Mouse (Mus musculus): ENCODE measurements around the gene Acmsd. TPM values are rescaled to one million over a fixed set of nuclear protein-coding genes. Genes with fewer than 3 reads are reported as not detected.

The Acmsd gene
- total RNA-seq, 4 experiments from 2014 or later, result not detected

DNA sequence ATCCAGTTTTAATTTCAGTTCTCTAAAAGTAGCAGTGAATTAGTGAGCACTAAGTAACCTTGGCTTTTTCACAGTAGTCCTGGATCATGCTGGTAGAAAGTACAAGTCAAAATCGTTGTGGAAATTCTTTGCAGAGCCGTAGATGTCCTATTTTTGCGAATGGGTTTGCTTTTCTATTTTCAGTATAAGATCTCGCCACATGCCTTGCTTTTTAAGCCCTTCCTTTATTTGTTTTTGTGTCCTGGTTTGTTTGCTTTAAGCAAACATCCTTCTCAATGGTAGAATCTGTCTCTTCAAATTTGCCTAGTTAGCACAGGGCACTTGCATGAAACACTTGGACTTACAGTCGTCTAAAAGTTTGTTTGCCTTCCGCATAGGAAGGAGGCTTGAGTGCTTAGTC, 47.0 kb downstream of the Acmsd start:
- DNase-seq, result no peak

DNA sequence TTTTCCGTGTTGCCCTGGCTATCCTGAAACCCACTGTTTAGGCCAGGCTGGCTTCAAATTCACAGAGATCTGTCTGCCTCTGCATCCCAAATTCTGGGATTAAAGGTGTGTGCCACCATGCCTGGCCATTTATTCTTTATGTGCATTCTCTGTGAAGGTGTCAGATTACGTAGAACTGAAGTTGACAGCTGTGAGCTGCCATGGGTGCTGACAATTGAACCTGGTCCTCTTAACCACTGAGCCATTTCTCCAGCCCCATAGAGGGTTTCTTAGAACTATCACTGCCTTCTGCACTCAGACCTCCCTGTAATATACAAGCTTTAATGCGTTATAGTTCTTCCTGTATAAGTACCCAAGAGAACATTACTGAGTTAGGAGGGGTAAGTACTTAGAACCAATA, 49.4 kb downstream of the Acmsd start:
- DNase-seq, result no peak

DNA sequence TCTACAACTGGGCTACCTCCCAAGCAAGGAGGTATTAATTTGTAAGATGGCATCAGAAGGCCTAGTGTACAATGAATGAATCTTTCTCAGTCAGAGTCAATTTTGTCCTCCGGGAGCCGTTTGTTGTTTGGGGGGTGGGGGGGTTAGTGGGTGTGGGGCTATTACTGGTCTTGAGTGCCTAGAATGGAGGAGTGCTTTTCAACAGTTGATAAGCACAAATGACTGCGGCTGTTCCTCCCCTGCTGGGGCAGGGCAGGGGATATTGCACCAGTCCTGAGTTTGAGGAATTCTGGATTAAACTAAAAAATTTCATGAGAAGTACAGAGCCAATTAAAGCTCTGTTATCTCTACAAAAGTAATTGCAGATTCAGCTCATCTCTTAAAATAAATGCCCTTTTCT, 50.9 kb downstream of the Acmsd start:
- no peak for DNase-seq

DNA sequence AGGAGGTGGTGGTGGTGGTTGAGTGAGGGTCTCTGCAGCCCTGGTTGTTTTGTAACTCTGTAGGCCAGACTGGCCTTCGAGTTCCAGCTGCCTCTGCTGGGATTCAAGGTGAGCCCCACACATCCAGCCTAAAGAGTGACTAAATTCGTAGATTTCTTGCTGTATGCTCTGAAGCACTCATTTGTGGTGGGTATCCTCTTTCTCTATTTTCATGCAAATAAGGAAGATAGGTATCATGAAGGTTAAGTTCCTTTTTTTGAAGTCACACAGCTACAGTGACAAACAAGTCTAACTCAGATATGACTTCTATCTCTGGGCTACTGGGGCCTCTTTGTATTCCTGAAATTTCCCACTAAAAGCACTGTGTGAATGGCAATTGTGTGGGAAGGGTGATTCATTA, 51.6 kb downstream of the Acmsd start:
- DNase-seq, result no peak

DNA sequence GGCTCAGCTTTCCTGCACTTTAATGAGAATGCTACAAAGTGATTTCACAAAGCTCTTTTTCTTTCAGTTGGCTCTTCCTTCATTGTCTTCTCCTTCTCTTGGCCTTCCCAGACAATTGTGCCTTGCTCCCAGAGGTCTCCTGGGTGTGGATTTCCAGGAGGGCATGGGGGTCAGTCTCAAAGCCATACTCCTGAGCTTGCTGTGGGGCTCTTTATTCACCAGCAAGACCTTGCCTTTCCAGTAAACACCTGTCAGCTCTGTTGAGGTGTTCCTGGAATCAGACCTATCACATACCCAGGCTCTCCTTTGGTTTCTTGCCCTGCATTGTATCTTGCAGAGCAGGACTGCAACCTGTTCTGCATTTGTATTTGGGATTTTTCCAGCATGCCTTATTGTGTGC, 54.6 kb downstream of the Acmsd start:
- DNase-seq, result no peak

DNA sequence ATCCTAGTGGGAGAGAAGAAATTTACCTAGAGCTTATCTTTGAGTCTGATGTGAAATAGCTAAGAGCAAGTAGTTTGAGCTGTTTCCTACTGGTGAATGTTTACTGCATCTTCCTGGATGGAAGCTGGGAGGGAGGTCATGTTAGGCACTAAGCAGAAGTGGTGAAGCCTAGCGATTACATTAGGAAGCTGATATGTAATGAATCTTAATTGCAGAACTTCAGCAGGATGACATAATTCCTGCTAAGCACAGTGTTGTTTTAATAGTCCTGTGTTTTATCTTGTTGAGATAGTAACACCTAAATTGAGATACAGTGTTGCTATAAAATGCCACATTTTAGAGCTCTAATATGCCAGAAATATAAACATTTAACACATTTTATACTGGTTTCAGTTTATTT, 56.7 kb downstream of the Acmsd start:
- no peak for DNase-seq

DNA sequence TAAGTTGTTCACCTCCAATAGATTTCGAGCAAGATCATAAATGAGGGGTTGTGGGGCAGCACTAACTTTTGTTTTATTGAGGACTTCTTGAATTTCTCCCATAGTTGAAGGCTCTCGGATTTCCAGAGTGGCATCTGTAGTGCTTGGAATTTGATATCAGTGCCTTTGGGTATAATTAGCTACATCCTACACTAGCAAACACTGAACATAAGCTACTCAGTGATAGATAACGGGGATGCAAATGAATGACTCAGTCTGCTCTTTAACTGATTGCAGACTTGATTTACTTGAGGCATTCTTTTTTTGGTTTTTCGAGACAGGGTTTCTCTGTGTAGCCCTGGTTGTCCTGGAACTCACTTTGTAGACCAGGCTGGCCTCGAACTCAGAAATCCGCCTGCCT, 59.7 kb downstream of the Acmsd start:
- DNase-seq, result no peak

DNA sequence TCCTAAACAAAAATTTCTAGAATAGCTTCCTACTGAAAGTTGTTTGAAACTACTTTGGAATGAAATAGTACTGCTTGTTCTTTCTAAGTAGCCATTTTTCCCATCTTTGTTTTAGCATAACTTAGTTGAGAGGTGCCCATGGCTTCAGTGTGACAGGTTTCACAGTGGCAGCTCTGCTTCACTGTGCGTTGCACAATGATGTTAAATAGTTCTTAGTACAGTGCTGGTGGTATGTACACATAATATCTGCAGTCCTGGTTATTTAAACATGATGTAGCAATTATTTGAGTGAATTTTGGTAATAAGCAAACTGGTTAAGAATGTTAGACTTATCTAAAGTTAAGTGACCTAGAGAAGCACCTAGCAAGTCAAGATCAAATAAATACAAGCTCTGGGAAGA, 64.2 kb downstream of the Acmsd start:
- no peak for DNase-seq

DNA sequence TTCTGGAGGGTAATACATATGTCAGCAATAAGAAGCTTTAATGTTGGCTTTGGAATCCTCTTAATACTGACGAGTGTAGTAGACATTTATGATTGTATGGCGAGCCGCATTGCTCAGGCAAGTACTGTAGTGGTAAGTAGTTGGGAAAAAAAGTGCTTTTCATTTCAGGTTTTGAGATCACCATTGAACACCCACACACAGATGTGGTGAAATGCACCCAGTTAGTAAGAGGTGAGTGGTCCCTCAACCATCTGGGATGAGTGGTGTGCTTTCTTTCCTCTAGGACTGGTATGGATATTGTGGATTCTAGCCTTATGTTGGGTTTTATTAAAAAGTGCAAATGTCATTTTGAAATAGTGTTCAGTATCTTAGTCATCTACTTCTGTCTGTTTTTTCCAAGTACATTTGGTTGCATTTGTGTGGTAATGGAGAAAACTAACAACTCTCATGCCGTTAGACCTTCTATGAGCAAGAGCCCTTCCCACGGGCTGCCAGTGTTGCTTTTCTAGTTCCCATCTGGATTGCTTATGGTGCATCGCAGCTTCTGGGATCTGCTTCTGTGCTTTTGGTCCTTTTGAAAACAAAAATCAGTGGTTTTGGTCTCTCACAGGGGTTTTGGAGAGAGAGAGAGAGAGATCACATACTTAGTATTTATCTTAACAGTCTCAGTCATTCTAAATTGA, 66.0 kb downstream of the Acmsd start:
- no peak for DNase-seq

DNA sequence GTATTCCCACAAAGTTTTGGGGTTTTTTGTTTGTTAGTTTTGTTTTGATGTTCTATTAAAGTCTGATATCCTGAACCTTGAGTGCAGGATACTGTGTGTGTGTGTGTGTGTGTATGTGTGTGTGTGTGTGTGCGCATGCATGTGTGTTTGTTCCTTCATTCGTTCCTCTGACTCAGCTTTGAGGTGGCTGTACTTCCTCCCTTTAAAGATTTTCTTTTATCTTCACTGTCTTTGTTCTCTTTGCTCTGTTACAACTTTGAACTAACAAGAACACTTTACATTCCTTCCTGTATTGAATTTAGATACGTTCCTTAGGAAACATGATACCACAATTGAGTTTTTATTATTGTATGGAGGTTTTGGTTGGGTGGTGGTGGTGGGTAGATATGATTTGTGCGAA, 67.1 kb downstream of the Acmsd start:
- no peak for DNase-seq

DNA sequence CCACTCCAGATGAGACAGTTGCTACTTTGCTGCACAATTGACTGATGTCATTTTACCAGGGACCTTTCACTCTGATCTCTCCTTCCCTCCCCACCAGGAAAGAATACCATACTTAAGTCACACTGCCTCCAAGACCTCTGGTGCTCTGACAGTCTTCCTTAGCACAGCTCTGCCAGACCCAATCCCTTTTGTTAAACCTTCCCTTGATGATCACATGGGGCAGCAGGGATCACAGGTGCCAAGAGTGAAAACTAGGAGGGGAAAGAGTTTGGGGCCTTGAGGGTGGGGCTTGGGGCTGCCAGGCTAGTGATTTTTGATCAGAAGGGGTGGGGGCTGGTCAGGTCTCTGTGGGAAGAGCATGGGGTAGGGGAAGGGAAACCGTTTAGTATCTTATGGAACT, 67.5 kb downstream of the Acmsd start:
- DNase-seq, result no peak

DNA sequence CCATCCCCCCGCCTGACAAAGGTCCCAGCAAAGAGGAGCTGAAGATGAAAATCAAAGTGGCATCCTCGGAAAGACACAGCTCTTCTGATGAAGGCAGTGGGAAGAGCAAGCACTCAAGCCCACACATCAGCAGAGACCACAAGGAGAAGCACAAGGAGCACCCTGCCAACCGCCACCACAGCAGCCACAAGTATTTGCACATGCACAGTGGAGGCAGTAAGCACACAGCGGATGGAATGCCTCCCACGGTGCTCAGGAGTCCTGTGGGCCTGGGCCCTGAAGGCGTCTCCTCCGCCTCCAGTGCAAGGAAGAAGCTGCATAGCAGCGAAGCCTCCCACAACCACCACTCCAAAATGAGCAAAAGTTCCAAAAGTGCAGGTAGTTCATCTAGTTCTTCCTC, 73.7 kb downstream of the Acmsd start:
- no peak for DNase-seq

DNA sequence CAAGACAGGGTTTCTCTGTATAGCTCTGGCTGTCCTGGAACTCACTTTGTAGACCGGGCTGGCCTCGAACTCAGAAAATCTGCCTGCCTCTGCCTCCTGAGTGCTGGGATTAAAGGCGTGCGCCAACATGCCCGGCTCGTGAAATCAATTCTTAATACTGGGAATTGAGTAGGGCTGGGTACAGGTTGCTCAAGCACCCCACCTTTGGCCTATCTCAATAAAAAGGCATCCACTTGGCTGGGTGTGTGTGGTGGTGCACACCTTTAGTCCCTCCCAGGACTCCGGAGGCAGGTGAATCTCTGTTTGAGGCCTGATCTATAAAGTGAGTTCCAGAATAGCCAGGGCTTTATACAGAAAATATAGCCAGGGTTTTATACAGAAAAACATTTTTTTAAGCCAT, 79.5 kb downstream of the Acmsd start:
- no peak for DNase-seq

DNA sequence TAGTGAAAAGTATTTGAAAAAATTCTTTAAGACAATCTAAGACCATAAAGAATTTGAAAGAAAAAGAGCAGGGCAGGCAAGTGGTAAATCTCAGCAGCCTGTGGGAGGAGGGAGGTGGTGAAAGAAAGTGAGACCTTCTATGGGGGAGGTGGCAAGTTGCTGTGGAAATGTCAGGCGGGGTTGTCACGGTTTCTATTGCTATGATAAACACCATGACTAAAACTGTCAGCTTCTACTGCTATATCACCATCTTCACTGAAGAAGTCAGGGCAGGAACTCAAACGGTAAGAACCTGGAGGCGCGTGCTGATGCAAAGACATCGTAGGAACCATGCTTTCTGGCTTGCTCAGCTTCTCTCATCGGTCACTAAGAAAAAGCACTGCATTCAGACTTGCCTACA, 83.7 kb downstream of the Acmsd start:
- DNase-seq, result no peak

DNA sequence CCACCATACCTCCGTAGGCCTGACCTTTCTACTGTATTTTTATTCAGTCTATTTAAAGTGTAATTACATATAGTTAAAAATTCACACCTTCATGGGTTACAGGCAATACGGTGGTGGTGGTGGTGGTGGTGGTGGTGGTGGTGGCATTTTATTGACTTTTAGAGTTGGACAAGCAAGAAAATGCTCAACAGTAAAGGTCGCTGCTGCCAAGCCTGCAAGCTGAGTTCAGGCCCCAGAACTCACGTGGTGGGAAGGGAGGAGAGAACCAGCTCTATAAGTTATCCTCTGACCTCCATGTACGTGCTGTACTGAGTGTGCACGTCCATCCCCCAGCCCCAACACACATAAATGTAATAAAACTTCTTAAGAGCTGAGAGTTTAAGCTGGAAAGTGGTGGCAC, 87.2 kb downstream of the Acmsd start:
- no peak for DNase-seq

Other genes starting within 250 kb of the Acmsd start
- 1 to 10 TPM in 2 of 4 experiments, not detected in 2; 1.6 TPM for gene Tmem163, start 49.9 kb upstream of the Acmsd start, total RNA-seq (2022)
- 10 to 100 TPM; 45.6 to 73.4 (median 53.0) TPM for gene Ccnt2, start 44.8 kb downstream of the Acmsd start, total RNA-seq (2022)
- gene Map3k19, start 125.6 kb downstream of the Acmsd start, total RNA-seq (2022), result under 1 TPM; 0.09 to 0.21 (median 0.17) TPM
- gene Rab3gap1, start 139.4 kb downstream of the Acmsd start, total RNA-seq (2022), result 10 to 100 TPM; 55.2 to 66.5 (median 59.5) TPM

All from adrenal gland, adult 8-10 months (tissue).